Mouse (Mus musculus) forebrain, embryonic 10.5 days (tissue): ENCODE results near the gene H2afy. TPM values are rescaled to one million over a fixed set of nuclear protein-coding genes. Genes with fewer than 3 reads are reported as not detected.
"Not testable (repeated sequence)": the region's sequence is repeated elsewhere in the genome, so short reads cannot be mapped to it uniquely, and the experiment has no call there.

Experiments used
- DNase-seq: peaks from one replicate; pipeline ENCODE4 v3.0.0-alpha.2; 2017; ENCODE audit warnings: low spot score; ENCODE audit errors: extremely low spot score
- H3K27ac ChIP-seq: fragments of 300-500 bp; sonication (generic); 2 replicates; pipeline ENCODE4 v1.5.1; 2016; ENCODE audit warnings: mild to moderate bottlenecking
- H3K27me3 ChIP-seq: fragments of 300-500 bp; sonication (generic); 2 replicates; pipeline ENCODE4 v1.6.1; 2016; ENCODE audit warnings: mild to moderate bottlenecking; ENCODE audit not compliant: poor library complexity, severe bottlenecking
- H3K36me3 ChIP-seq: fragments of 300-500 bp; sonication (generic); replicated peaks from 2 replicates; pipeline ENCODE4 v1.6.1; 2016; ENCODE audit warnings: mild to moderate bottlenecking, moderate library complexity
- H3K4me1 ChIP-seq: fragments of 300-500 bp; sonication (generic); 2 replicates; pipeline ENCODE4 v1.6.1; 2016
- H3K4me3 ChIP-seq: fragments of 300-500 bp; sonication (generic); 2 replicates; pipeline ENCODE4 v1.5.1; 2016; ENCODE audit warnings: mild to moderate bottlenecking, moderate library complexity
- H3K9me3 ChIP-seq: fragments of 300-500 bp; sonication (generic); 2 replicates; pipeline ENCODE4 v1.6.1; 2016; ENCODE audit warnings: mild to moderate bottlenecking, moderate library complexity
- WGBS: fragments of 180-500 bp; shearing (Covaris S2); methylation state at CpG from one replicate; pipeline ENCODE4 v1.1.7; 2016; 5-methylcytosine and 5-hydroxymethylcytosine counted together
- polyA plus RNA-seq: library from polyadenylated mRNA; unstranded; fragments of >200 nt; fragmentation: Nextera tagmentation; extraction: Ambion mirVana; gene quantifications from 2 replicates; pipeline ENCODE4 v1.2.1, GENCODE M21; 2016

The H2afy gene
- polyA plus RNA-seq, 1 experiment from 2014 or later = 554 TPM

- Histone ChIP-seq H3K27ac (no peak overlapping the region), H3K4me3 (no peak overlapping the region), H3K9me3 (no peaks in the 10 kb centered on the region), H3K4me1 (no peaks in the 10 kb centered on the region), H3K27me3 (no peaks in the 10 kb centered on the region), H3K36me3 (no peaks in the 10 kb centered on the region)
- no peak for DNase-seq
- WGBS = 83% methylated on average over 3 of the region's 3 CpGs
These were observed 95.5 kb downstream of the H2afy start for GRCm38 (mm10) chr13:56040621-56041020.

GRCm38 (mm10) chr13:56039610-56040371 is 96.4 kb downstream of the H2afy start:
- WGBS = 88% methylated on average over 10 of the region's 10 CpGs
- Histone ChIP-seq H3K36me3 (no peaks in the 10 kb centered on the region), H3K4me1 (no peaks in the 10 kb centered on the region), H3K27me3 (no peaks in the 10 kb centered on the region), H3K27ac (no peak overlapping the region), H3K9me3 (no peaks in the 10 kb centered on the region), H3K4me3 (no peak overlapping the region)
- no peak for DNase-seq

GRCm38 (mm10) chr13:56029006-56029405 is 107.2 kb downstream of the H2afy start:
- Histone ChIP-seq H3K4me1 (peaks cover 13% of the 10 kb centered on the region), H3K36me3 (no peaks in the 10 kb centered on the region), H3K27ac (no peak overlapping the region), H3K4me3 (no peak overlapping the region), H3K9me3 (no peaks in the 10 kb centered on the region), H3K27me3 (no peaks in the 10 kb centered on the region)
- WGBS = 84% methylated on average over 4 of the region's 4 CpGs
- no peak for DNase-seq

- H3K27ac ChIP-seq, H3K9me3 ChIP-seq, H3K27me3 ChIP-seq, H3K36me3 ChIP-seq, H3K4me3 ChIP-seq, DNase-seq: not testable (repeated sequence)
- peaks cover 13% of the 10 kb centered on the region for H3K4me1 ChIP-seq
- WGBS = 76% methylated on average over 5 of the region's 5 CpGs
These were observed 108.2 kb downstream of the H2afy start for GRCm38 (mm10) chr13:56027996-56028395.

- H3K4me3 ChIP-seq = no peak overlapping the region
- no peaks in the 10 kb centered on the region for H3K9me3 ChIP-seq
- no peak overlapping the region for H3K27ac ChIP-seq
- H3K27me3 ChIP-seq = no peaks in the 10 kb centered on the region
- peaks cover 5% of the 10 kb centered on the region for H3K4me1 ChIP-seq
- no peaks in the 10 kb centered on the region for H3K36me3 ChIP-seq
- 92% methylated on average over 5 of the region's 5 CpGs for WGBS
- DNase-seq = no peak
These were observed 109.5 kb downstream of the H2afy start for GRCm38 (mm10) chr13:56026623-56027022.

GRCm38 (mm10) chr13:56026026-56026425 is 110.1 kb downstream of the H2afy start:
- Histone ChIP-seq H3K27ac (no peak overlapping the region), H3K36me3 (no peaks in the 10 kb centered on the region), H3K27me3 (no peaks in the 10 kb centered on the region), H3K4me1 (no peaks in the 10 kb centered on the region), H3K9me3 (no peaks in the 10 kb centered on the region), H3K4me3 (no peak overlapping the region)
- no peak for DNase-seq
- 89% methylated on average over 7 of the region's 7 CpGs for WGBS

GRCm38 (mm10) chr13:56025027-56025410 is 111.1 kb downstream of the H2afy start:
- H3K4me1 ChIP-seq = no peaks in the 10 kb centered on the region
- H3K36me3 ChIP-seq = no peaks in the 10 kb centered on the region
- no peaks in the 10 kb centered on the region for H3K27me3 ChIP-seq
- H3K27ac ChIP-seq = no peak overlapping the region
- 84% methylated on average over 14 of the region's 14 CpGs for WGBS
- H3K9me3 ChIP-seq = no peaks in the 10 kb centered on the region
- H3K4me3 ChIP-seq = no peak overlapping the region
- DNase-seq = no peak

- Histone ChIP-seq H3K4me3 (no peak overlapping the region), H3K9me3 (no peaks in the 10 kb centered on the region), H3K36me3 (no peaks in the 10 kb centered on the region), H3K4me1 (no peaks in the 10 kb centered on the region), H3K27me3 (no peaks in the 10 kb centered on the region), H3K27ac (no peak overlapping the region)
- WGBS = 89% methylated on average over 14 of the region's 14 CpGs
- no peak for DNase-seq
These were observed 111.6 kb downstream of the H2afy start for GRCm38 (mm10) chr13:56024410-56025026.

Other genes with a start within 250 kb of the H2afy start
- gene Tifab, start 42.5 kb upstream of the H2afy start, polyA plus RNA-seq = 0.97 and 1.2 TPM in 2 replicates
- gene Neurog1, start 115.8 kb upstream of the H2afy start, polyA plus RNA-seq = 13.5 and 18.5 TPM in 2 replicates
- gene Cxcl14, start 160.2 kb upstream of the H2afy start, polyA plus RNA-seq = 2.3 and 2.7 TPM in 2 replicates